Mouse (Mus musculus) heart, embryonic 16.5 days (tissue): ENCODE data around the gene Gm20937. TPM values are rescaled to one million over a fixed set of nuclear protein-coding genes. Genes with fewer than 3 reads are reported as not detected.
"Not testable (repeated sequence)": the region's sequence is repeated elsewhere in the genome, so short reads cannot be mapped to it uniquely, and the experiment has no call there.

Source experiments
- ATAC-seq: fragments of 200-750 bp; cut with Nextera tagmentation; replicated peaks from 2 replicates; pipeline ENCODE4 v1.8.0; 2017; ENCODE audit warnings: moderate number of reproducible peaks; ENCODE audit not compliant: insufficient read depth, low FRiP score; ENCODE audit errors: extremely low read depth
- H3K27ac ChIP-seq: fragments of 300-500 bp; sonication (generic); 2 replicates; pipeline ENCODE4 v1.5.1; 2014; ENCODE audit warnings: mild to moderate bottlenecking, low read length, control low read depth, moderate library complexity
- H3K27me3 ChIP-seq: fragments of 300-500 bp; sonication (generic); 2 replicates; pipeline ENCODE4 v1.6.1; 2014; ENCODE audit warnings: low read length, mixed read lengths; ENCODE audit not compliant: control insufficient read depth, insufficient read depth
- H3K36me3 ChIP-seq: fragments of 300-500 bp; sonication (generic); 2 replicates; pipeline ENCODE4 v1.6.1; 2014; ENCODE audit not compliant: control insufficient read depth, insufficient read depth
- H3K4me1 ChIP-seq: fragments of 300-500 bp; sonication (generic); 2 replicates; pipeline ENCODE4 v1.6.1; 2014; ENCODE audit warnings: low read length, mixed read lengths; ENCODE audit not compliant: control insufficient read depth, insufficient read depth
- H3K4me2 ChIP-seq: fragments of 300-500 bp; sonication (generic); 2 replicates; pipeline ENCODE4 v1.6.1; 2014; ENCODE audit warnings: low read depth, mild to moderate bottlenecking, control low read depth, low read length
- H3K4me3 ChIP-seq: fragments of 300-500 bp; sonication (generic); 2 replicates; pipeline ENCODE4 v1.5.1; 2014; ENCODE audit warnings: mild to moderate bottlenecking, control low read depth, low read length
- H3K9ac ChIP-seq: fragments of 300-500 bp; sonication (generic); 2 replicates; pipeline ENCODE4 v1.6.1; 2014; ENCODE audit warnings: low read length, control low read depth
- H3K9me3 ChIP-seq: fragments of 300-500 bp; sonication (generic); replicated peaks from 2 replicates; pipeline ENCODE4 v1.6.1; 2016; ENCODE audit warnings: low read length; ENCODE audit not compliant: control insufficient read depth
- WGBS: fragments of 180-500 bp; shearing (Covaris S2); extraction: QIAGEN DNeasy Blood & Tissue Kit; methylation state at CpG from one replicate; pipeline ENCODE4 v1.1.7; 2014; 5-methylcytosine and 5-hydroxymethylcytosine counted together
- polyA plus RNA-seq: library from polyadenylated mRNA; unstranded; fragments of >200 nt; fragmentation: Nextera tagmentation; extraction: Ambion mirVana; gene quantifications from 2 replicates; pipeline ENCODE4 v1.2.1, GENCODE M21; 2015

Gm20937 gene
- polyA plus RNA-seq = not detected in 2 replicates

DNA sequence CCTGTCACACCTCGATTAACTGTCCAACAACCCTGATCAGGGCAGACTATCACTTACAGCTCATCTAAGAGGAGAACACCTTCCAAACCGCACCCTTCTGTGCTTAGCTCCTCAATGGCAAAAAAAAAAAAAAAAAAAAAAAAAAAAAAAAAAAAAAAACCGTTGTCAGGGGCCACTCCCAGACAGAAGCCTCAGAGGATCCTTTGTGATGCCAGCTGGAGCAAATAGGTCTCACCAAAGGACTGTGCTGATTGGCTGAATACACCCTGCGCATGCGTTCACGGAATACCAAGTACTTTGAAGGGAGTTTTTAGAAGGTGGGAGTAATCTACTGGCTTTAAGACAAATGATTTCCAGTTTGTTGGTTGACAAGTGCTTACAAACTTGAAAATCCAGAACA is at the start of gene Gm20937:
Gm20937 (minus strand) TSS at position 101 of the 400 bp plus-strand sequence.
- H3K27ac ChIP-seq, H3K36me3 ChIP-seq, H3K27me3 ChIP-seq, H3K4me3 ChIP-seq, H3K4me1 ChIP-seq, H3K9me3 ChIP-seq, H3K4me2 ChIP-seq, H3K9ac ChIP-seq, ATAC-seq: not testable (repeated sequence)
- WGBS = no CpG with 5 or more reads among the region's 6 CpGs

Other genes with a start within 250 kb of the Gm20937 start
- gene Gm20816, start 243.1 kb upstream of the Gm20937 start, polyA plus RNA-seq = not detected in 2 replicates